Mouse (Mus musculus) bone marrow macrophage, adult 2 months (primary cell): ENCODE results near the gene Trim75.

Experiments
- CTCF ChIP-seq: IDR thresholded peaks from 2 replicates; pipeline ENCODE4 v1.5.1; 2012; ENCODE audit warnings: low read depth, mild to moderate bottlenecking, low read length, moderate library complexity
- POLR2A ChIP-seq: IDR thresholded peaks from 2 replicates; pipeline ENCODE4 v1.6.1; 2012; ENCODE audit warnings: mild to moderate bottlenecking, low read depth, low read length, borderline replicate concordance

GRCm38 (mm10) chr8:64941495-64941894 is 46.1 kb downstream of the Trim75 start:
- no peak; the same call in 1 of the 2 replicates for TF ChIP-seq CTCF
- no peak for TF ChIP-seq POLR2A
